Mouse (Mus musculus) E14TG2a.4 (cell line): ENCODE results near the gene Ttc7b.

Source experiments
- H3K27me3 ChIP-seq: 2 replicates; pipeline ENCODE4 v1.6.1; 2014; ENCODE audit warnings: low read length, control low read depth; ENCODE audit not compliant: insufficient read depth
- H3K36me3 ChIP-seq: 2 replicates; pipeline ENCODE4 v1.6.1; 2014; ENCODE audit warnings: low read length, control low read depth; ENCODE audit not compliant: insufficient read depth
- H3K4me1 ChIP-seq: replicated peaks from 2 replicates; pipeline ENCODE4 v1.6.1; 2014; ENCODE audit warnings: low read depth, low read length, control low read depth
- H3K4me3 ChIP-seq: replicated peaks from 2 replicates; pipeline ENCODE4 v1.5.1; 2014; ENCODE audit warnings: mild to moderate bottlenecking, low read length
- H3K9me3 ChIP-seq: 2 replicates; pipeline ENCODE4 v1.6.1; 2014; ENCODE audit warnings: low read length, control low read depth
- CTCF ChIP-seq: conservative IDR thresholded peaks from 2 replicates; pipeline ENCODE4 v1.5.1; 2014; ENCODE audit warnings: low read length
- NANOG ChIP-seq: IDR thresholded peaks from 2 replicates; pipeline ENCODE4 v1.6.1; 2014; ENCODE audit warnings: borderline replicate concordance, low read length, mixed read lengths
- POU5F1 ChIP-seq: IDR thresholded peaks from 2 replicates; pipeline ENCODE4 v1.6.1; 2014; ENCODE audit warnings: low read length, borderline replicate concordance

Gene Ttc7b

GRCm38 (mm10) chr12:100529651-100530050, 9.0 kb upstream of the Ttc7b start:
- TF ChIP-seq NANOG (no peak), POU5F1 (no peak), CTCF (no peak)
- Histone ChIP-seq H3K4me1 (peaks cover 93% of the 10 kb centered on the region), H3K4me3 (peak overlapping the region; percentile 37), H3K9me3 (no peaks in the 10 kb centered on the region), H3K27me3 (no peaks in the 10 kb centered on the region), H3K36me3 (no peaks in the 10 kb centered on the region)

- Histone ChIP-seq H3K9me3 (no peaks in the 10 kb centered on the region), H3K4me1 (peaks cover 88% of the 10 kb centered on the region), H3K36me3 (no peaks in the 10 kb centered on the region), H3K27me3 (no peaks in the 10 kb centered on the region), H3K4me3 (peak overlapping the region; percentile 37)
- TF ChIP-seq CTCF: no peak
- TF ChIP-seq NANOG: no peak
- no peak for TF ChIP-seq POU5F1
These were observed 8.5 kb upstream of the Ttc7b start for GRCm38 (mm10) chr12:100529172-100529571.

- no peaks in the 10 kb centered on the region for H3K27me3 ChIP-seq
- H3K9me3 ChIP-seq: 0 out of 2 replicates have a peak, but pooled peaks cover 3% of the 10 kb centered on the region
- H3K4me1 ChIP-seq: peaks cover 81% of the 10 kb centered on the region
- TF ChIP-seq NANOG (no peak), POU5F1 (no peak), CTCF (no peak)
- H3K36me3 ChIP-seq: no peaks in the 10 kb centered on the region
- H3K4me3 ChIP-seq: 0 out of 2 replicates have a peak overlapping the region, but pooled peaks have one; percentile 37
These were observed 7.6 kb upstream of the Ttc7b start for GRCm38 (mm10) chr12:100528246-100528645.

- no peaks in the 10 kb centered on the region for H3K36me3 ChIP-seq
These were observed 7.1 kb upstream of the Ttc7b start for GRCm38 (mm10) chr12:100527753-100528152.

GRCm38 (mm10) chr12:100527241-100527640, 6.6 kb upstream of the Ttc7b start:
- Histone ChIP-seq H3K27me3 (no peaks in the 10 kb centered on the region), H3K36me3 (no peaks in the 10 kb centered on the region), H3K4me3 (no peak overlapping the region), H3K4me1 (peaks cover 79% of the 10 kb centered on the region), H3K9me3 (0 out of 2 replicates have a peak, but pooled peaks cover 3% of the 10 kb centered on the region)
- TF ChIP-seq NANOG: no peak

More at GRCm38 (mm10) chr12:100527753-100528152, 7.1 kb upstream of the Ttc7b start:
- Histone ChIP-seq H3K27me3 (no peaks in the 10 kb centered on the region), H3K4me1 (peaks cover 80% of the 10 kb centered on the region), H3K4me3 (no peak overlapping the region), H3K9me3 (0 out of 2 replicates have a peak, but pooled peaks cover 3% of the 10 kb centered on the region)
- TF ChIP-seq NANOG (no peak), CTCF (no peak), POU5F1 (no peak)

GRCm38 (mm10) chr12:100525939-100526338, 5.3 kb upstream of the Ttc7b start:
- Histone ChIP-seq H3K27me3 (no peaks in the 10 kb centered on the region), H3K4me3 (no peak overlapping the region), H3K9me3 (0 out of 2 replicates have a peak, but pooled peaks cover 3% of the 10 kb centered on the region), H3K4me1 (peaks cover 78% of the 10 kb centered on the region), H3K36me3 (no peaks in the 10 kb centered on the region)
- no peak for TF ChIP-seq CTCF
- no peak for TF ChIP-seq NANOG
- TF ChIP-seq POU5F1: no peak

GRCm38 (mm10) chr12:100520077-100520793, 391 bp downstream of the Ttc7b start:
- Histone ChIP-seq H3K36me3 (no peaks in the 10 kb centered on the region), H3K4me3 (peak overlapping the region; percentile 84), H3K4me1 (peaks cover 74% of the 10 kb centered on the region), H3K27me3 (no peaks in the 10 kb centered on the region), H3K9me3 (0 out of 2 replicates have a peak, but pooled peaks cover 3% of the 10 kb centered on the region)
- TF ChIP-seq NANOG (no peak), CTCF (no peak), POU5F1 (no peak)

- no peaks in the 10 kb centered on the region for H3K36me3 ChIP-seq
- H3K9me3 ChIP-seq: 0 out of 2 replicates have a peak, but pooled peaks cover 3% of the 10 kb centered on the region
- H3K4me1 ChIP-seq: peaks cover 74% of the 10 kb centered on the region
- peak overlapping the region; percentile 84 for H3K4me3 ChIP-seq
- TF ChIP-seq POU5F1 (no peak), CTCF (no peak)
- no peaks in the 10 kb centered on the region for H3K27me3 ChIP-seq
These were observed 946 bp downstream of the Ttc7b start for GRCm38 (mm10) chr12:100519684-100520076.

GRCm38 (mm10) chr12:100517371-100517770, 3.3 kb downstream of the Ttc7b start:
- no peaks in the 10 kb centered on the region for H3K27me3 ChIP-seq

More at GRCm38 (mm10) chr12:100517371-100517770, 3.3 kb downstream of the Ttc7b start:
- no peaks in the 10 kb centered on the region for H3K9me3 ChIP-seq
- TF ChIP-seq CTCF: no peak
- H3K36me3 ChIP-seq: peaks cover 7% of the 10 kb centered on the region; the same call in 1 of the 2 replicates
- H3K4me1 ChIP-seq: peaks cover 89% of the 10 kb centered on the region
- H3K4me3 ChIP-seq: 0 out of 2 replicates have a peak overlapping the region, but pooled peaks have one; percentile 11
